Mouse (Mus musculus): ENCODE measurements at regions not wholly inside any gene's neighbourhood (a gene's known extent, or its start where the extent isn't known, plus 50 kb on each side); places are given as distances from the start of the nearest gene placed in this dataset.

DNA sequence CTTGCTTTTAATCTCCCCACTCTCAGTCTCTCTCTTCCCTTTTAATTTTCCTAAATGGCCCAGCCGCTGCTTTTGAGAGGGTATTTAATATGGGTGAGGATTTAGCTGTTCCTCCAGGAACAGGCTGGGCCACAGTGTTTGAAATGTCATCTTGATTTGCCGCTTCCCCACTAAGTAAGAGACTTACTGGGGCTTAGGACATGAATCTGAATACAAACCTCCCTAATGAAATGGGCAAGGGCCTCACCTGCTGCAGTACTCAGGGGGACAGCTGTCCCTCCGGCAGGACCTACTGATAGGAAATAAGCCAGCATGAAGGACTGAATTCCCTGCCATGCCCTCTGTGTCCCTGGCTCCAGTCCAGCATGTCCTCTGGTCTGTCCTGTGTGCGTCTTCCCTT lies 50.6 kb upstream of the Prr23a1 start:
- ATAC-seq (ENCODE audit: low read depth), result no peak
- Histone ChIP-seq H3K4me3 (ENCODE audit: low read length) (no peak overlapping the region), H3K27me3 (ENCODE audit: control insufficient read depth, insufficient read depth, low read depth, low read length) (no peaks in the 10 kb centered on the region), H3K4me2 (ENCODE audit: low read depth, low read length) (no peak overlapping the region), H3K27ac (ENCODE audit: low read length) (no peak overlapping the region), H3K4me1 (replicated peaks; ENCODE audit: control insufficient read depth, insufficient read depth, low read length) (no peaks in the 10 kb centered on the region), H3K9ac (ENCODE audit: low read length) (no peak overlapping the region), H3K36me3 (ENCODE audit: control insufficient read depth, insufficient read depth, low read length) (no peaks in the 10 kb centered on the region), H3K9me3 (ENCODE audit: control insufficient read depth, low read length) (no peaks in the 10 kb centered on the region)
- WGBS, result 56% methylated on average over 4 of the region's 4 CpGs

DNA sequence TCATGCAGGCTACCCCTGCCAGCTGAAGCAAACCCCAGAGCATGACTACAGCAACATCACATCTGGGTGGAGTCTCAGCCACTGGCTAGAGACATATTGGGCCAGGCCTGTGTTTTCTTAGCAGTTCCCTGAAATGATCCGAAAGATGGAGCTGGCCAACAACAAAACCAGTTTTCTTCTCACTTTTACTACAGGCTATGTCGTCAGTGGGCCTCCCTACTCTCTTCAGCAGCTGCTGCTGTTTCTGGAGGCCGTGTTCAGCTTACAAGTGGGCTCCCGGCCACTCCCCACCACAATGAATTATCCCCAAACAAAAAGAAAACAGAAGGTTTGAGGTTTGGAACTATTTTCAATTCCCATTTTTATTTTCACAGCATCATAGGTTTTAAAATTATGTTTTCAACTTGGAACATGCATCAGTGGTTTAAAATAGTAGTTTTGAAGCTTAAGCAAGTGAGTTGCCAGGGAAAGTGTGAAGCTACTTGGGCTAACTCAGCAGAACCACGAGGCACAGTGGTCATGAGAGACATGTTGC lies 68.6 kb upstream of the Prr23a1 start:
- no peak overlapping the region for H3K4me2 ChIP-seq (ENCODE audit: low read depth, low read length)
- no peak overlapping the region for H3K9ac ChIP-seq (ENCODE audit: low read length)
- no peaks in the 10 kb centered on the region for H3K4me1 ChIP-seq (replicated peaks; ENCODE audit: control insufficient read depth, insufficient read depth, low read length)
- WGBS, result 66% methylated on average over 5 of the region's 5 CpGs
- ATAC-seq (ENCODE audit: low read depth), result no peak
- no peaks in the 10 kb centered on the region for H3K27me3 ChIP-seq (ENCODE audit: control insufficient read depth, insufficient read depth, low read depth, low read length)
- no peaks in the 10 kb centered on the region for H3K9me3 ChIP-seq (ENCODE audit: control insufficient read depth, low read length)
- no peak overlapping the region for H3K27ac ChIP-seq (ENCODE audit: low read length)
- H3K4me3 ChIP-seq (ENCODE audit: low read length), result no peak overlapping the region
- H3K36me3 ChIP-seq (ENCODE audit: control insufficient read depth, insufficient read depth, low read length), result no peaks in the 10 kb centered on the region

DNA sequence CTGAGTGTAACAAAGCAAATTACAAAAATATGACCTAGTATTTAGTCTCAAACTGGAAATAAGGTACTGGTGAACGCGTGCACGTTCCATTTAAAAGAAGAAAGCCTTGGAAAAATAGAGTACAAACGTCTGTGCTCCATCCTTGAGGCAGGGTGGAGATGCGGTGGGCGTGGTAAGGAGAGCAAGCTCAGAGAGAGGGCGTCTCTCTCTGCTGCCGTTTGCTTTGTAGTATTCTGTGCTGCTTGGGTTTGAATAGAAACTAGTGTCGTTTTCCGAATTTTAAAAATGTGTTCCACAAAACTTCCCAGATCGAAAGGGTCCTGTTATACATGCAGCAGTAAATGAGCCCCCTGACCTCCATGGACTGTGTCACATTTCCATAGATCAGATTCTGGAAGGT lies 69.1 kb upstream of the Prr23a1 start:
- no peak for ATAC-seq (ENCODE audit: low read depth)
- Histone ChIP-seq H3K4me1 (replicated peaks; ENCODE audit: control insufficient read depth, insufficient read depth, low read length) (no peaks in the 10 kb centered on the region), H3K4me2 (ENCODE audit: low read depth, low read length) (no peak overlapping the region), H3K27me3 (ENCODE audit: control insufficient read depth, insufficient read depth, low read depth, low read length) (no peaks in the 10 kb centered on the region), H3K27ac (ENCODE audit: low read length) (no peak overlapping the region), H3K36me3 (ENCODE audit: control insufficient read depth, insufficient read depth, low read length) (no peaks in the 10 kb centered on the region), H3K9ac (ENCODE audit: low read length) (no peak overlapping the region), H3K4me3 (ENCODE audit: low read length) (no peak overlapping the region), H3K9me3 (ENCODE audit: control insufficient read depth, low read length) (no peaks in the 10 kb centered on the region)
- WGBS, result 77% methylated on average over 11 of the region's 11 CpGs

DNA sequence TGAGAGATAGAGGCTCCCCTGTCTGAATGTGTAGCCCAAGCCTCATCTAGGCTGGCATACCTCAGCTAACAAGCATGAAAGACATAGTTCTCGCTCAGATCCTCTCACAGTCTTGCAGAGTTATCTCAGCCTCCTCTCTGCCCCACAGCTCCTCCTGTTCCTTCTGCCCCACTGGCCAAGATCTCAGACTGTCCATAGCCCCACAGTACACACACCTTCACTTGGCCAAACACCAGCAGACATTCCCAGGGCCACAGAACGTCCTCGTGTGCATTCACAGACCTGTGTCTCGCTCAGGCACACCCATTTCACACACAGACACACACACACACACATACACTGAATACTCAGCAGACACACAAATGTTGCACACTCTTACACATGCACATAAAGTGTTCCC lies 87.5 kb upstream of the Prr23a1 start:
- WGBS, result 73% methylated on average over 4 of the region's 4 CpGs

DNA sequence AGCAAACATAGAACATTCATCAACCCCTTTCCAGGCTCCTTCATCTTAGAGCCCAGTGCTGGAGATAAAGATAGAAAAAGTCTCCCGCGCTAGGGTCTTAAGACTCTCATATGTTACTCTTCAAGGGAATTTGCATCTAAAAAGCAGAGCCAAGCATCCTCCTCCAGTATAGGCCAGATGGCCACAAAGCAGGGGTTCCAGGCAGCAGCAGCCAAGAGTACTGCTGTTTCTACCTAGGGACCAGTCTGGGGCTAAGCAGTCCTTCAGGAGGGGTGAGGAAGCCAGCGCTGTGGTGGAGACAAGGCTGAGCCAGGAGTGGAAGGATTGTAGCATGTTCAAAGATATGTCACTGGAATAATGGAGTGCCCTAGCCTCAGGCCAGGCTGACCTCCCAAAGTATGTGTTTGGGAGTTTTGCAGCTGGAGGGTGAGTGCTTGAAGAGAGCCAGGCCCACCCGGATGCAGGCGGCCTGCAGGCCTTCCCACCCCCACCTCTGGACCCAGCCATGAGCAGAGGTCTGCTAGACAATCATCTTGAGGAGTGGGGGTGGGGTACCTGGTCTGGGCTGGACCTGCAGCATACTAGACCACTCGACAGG lies 88.8 kb upstream of the Prr23a1 start:
- no peaks in the 10 kb centered on the region for H3K36me3 ChIP-seq (ENCODE audit: control insufficient read depth, insufficient read depth, low read length)
- H3K4me3 ChIP-seq (ENCODE audit: low read length), result no peak overlapping the region
- H3K27ac ChIP-seq (ENCODE audit: low read length), result no peak overlapping the region
- H3K4me2 ChIP-seq (ENCODE audit: low read depth, low read length), result no peak overlapping the region
- no peak overlapping the region for H3K9ac ChIP-seq (ENCODE audit: low read length)
- no peaks in the 10 kb centered on the region for H3K4me1 ChIP-seq (replicated peaks; ENCODE audit: control insufficient read depth, insufficient read depth, low read length)
- peak; percentile 64 for ATAC-seq (ENCODE audit: low read depth)
- H3K27me3 ChIP-seq (ENCODE audit: control insufficient read depth, insufficient read depth, low read depth, low read length), result no peaks in the 10 kb centered on the region
- H3K9me3 ChIP-seq (ENCODE audit: control insufficient read depth, low read length), result no peaks in the 10 kb centered on the region
- WGBS, result 56% methylated on average over 6 of the region's 6 CpGs

More for the DNA sequence above, 87.5 kb upstream of the Prr23a1 start:
- no peaks in the 10 kb centered on the region for H3K27me3 ChIP-seq (ENCODE audit: control insufficient read depth, insufficient read depth, low read depth, low read length)
- H3K27ac ChIP-seq (ENCODE audit: low read length), result no peak overlapping the region
- no peak for ATAC-seq (ENCODE audit: low read depth)
- no peaks in the 10 kb centered on the region for H3K4me1 ChIP-seq (replicated peaks; ENCODE audit: control insufficient read depth, insufficient read depth, low read length)
- no peak overlapping the region for H3K4me3 ChIP-seq (ENCODE audit: low read length)
- no peak overlapping the region for H3K4me2 ChIP-seq (ENCODE audit: low read depth, low read length)
- no peaks in the 10 kb centered on the region for H3K36me3 ChIP-seq (ENCODE audit: control insufficient read depth, insufficient read depth, low read length)
- H3K9ac ChIP-seq (ENCODE audit: low read length), result no peak overlapping the region
- no peaks in the 10 kb centered on the region for H3K9me3 ChIP-seq (ENCODE audit: control insufficient read depth, low read length)

DNA sequence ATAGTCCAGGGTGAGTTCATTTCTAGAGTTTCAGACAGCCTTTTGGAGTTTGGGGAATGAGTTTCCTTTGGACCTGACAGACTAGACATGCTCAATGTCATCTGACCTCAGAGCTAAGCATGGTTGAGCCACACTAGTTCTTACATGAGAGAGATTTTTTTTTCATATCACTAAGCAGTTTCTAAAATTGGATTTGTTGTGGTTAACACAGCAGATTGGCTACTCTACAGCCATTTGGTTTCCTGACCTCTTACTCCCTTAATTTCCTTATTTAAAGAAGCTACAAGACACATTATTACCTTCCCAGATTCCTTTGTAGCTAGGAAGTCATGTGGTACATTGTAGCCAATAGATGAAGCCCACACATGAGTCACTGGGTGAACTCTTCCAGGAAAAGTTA lies 98.5 kb upstream of the Prr23a1 start:
- H3K4me2 ChIP-seq (ENCODE audit: low read depth, low read length), result no peak overlapping the region
- H3K4me3 ChIP-seq (ENCODE audit: low read length), result no peak overlapping the region
- no peak for ATAC-seq (ENCODE audit: low read depth)
- no peak overlapping the region for H3K27ac ChIP-seq (ENCODE audit: low read length)
- no peaks in the 10 kb centered on the region for H3K36me3 ChIP-seq (ENCODE audit: control insufficient read depth, insufficient read depth, low read length)
- no peaks in the 10 kb centered on the region for H3K9me3 ChIP-seq (ENCODE audit: control insufficient read depth, low read length)
- H3K9ac ChIP-seq (ENCODE audit: low read length), result no peak overlapping the region
- H3K4me1 ChIP-seq (replicated peaks; ENCODE audit: control insufficient read depth, insufficient read depth, low read length), result no peaks in the 10 kb centered on the region
- H3K27me3 ChIP-seq (ENCODE audit: control insufficient read depth, insufficient read depth, low read depth, low read length), result no peaks in the 10 kb centered on the region

DNA sequence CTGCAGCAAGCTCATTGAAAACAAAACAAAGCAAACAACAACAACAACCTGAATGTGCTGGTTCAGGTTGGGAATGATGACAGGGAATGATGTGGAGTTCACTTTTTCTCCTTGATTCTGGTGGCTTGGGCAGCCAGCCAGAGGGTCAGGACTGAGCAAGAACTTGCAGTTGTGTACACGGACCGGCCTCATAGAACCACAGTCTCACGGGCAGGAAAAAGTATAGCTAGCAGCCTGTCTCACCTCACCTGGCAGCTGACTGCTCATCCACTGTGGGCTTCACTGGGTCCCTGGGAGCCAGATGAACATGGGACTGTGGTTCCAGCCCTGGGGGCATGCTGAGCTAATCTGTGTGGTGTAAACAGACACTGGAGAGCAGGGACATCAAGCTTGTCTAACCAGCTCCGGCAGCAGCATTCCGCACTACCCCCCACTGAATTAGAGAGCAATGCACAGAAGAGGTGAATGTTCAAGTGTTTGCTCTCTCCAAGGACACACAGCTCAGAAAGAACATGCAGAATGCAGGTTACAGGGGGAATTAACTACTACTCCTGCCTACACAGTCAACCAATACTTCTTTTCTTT lies 114.9 kb upstream of the Prr23a1 start:
- WGBS, result 23% methylated on average over 5 of the region's 5 CpGs
- ATAC-seq (ENCODE audit: low read depth), result peak; percentile 94
- Histone ChIP-seq H3K27me3 (ENCODE audit: control insufficient read depth, insufficient read depth, low read depth, low read length) (no peaks in the 10 kb centered on the region), H3K27ac (ENCODE audit: low read length) (peak overlapping the region; percentile 87), H3K4me1 (replicated peaks; ENCODE audit: control insufficient read depth, insufficient read depth, low read length) (peaks cover 5% of the 10 kb centered on the region; the same call in 1 of the 2 replicates), H3K9me3 (ENCODE audit: control insufficient read depth, low read length) (no peaks in the 10 kb centered on the region), H3K4me2 (ENCODE audit: low read depth, low read length) (peak overlapping the region; percentile 40), H3K4me3 (ENCODE audit: low read length) (no peak overlapping the region), H3K36me3 (ENCODE audit: control insufficient read depth, insufficient read depth, low read length) (no peaks in the 10 kb centered on the region), H3K9ac (ENCODE audit: low read length) (no peak overlapping the region)

DNA sequence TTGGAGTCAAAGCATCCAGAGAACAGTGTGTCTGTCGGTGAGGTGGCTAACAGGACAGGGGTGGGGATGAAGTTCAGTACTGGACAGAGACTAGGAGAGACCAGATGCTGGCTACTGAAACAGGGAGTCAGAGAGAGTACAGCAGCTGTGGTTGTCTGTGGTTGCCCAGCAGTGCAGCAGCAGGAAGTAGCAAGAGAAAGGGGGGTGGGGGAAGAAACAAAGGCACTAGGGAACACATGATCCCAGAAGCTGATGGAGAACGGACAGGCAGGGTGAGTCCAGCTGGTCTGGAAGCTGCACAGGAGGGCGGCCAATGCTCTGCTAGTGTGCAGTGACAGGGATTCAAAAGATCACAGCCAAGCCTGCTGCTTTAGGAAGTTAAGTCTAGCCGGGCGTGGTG lies 115.7 kb upstream of the Prr23a1 start:
- no peaks in the 10 kb centered on the region for H3K36me3 ChIP-seq (ENCODE audit: control insufficient read depth, insufficient read depth, low read length)
- ATAC-seq (ENCODE audit: low read depth), result peak; percentile 24; the same call in 1 of the 2 replicates

DNA sequence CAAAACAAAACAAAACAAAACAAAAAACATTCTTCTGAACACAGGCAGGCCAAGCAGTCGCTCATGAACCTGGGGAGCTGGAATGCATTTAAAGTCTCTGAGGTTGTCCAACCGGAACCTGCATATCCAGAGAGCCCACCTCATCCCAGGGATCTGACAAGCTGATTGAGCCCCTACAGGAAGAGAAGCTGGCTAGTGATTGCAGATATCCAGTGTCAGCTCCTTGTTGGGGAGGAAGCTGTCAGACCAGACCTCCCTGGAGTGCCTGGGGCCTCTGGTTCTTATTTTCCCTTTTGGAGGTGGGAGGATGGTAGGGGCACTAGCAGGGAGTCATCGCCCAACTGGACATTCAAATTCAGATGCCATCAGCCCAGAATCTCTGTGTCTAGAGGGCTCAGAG lies 119.4 kb upstream of the Prr23a1 start:
- no peaks in the 10 kb centered on the region for H3K36me3 ChIP-seq (ENCODE audit: control insufficient read depth, insufficient read depth, low read length)

More for the DNA sequence above, 115.7 kb upstream of the Prr23a1 start:
- Histone ChIP-seq H3K9me3 (ENCODE audit: control insufficient read depth, low read length) (no peaks in the 10 kb centered on the region), H3K9ac (ENCODE audit: low read length) (no peak overlapping the region), H3K4me1 (replicated peaks; ENCODE audit: control insufficient read depth, insufficient read depth, low read length) (peaks cover 5% of the 10 kb centered on the region; the same call in 1 of the 2 replicates), H3K4me2 (ENCODE audit: low read depth, low read length) (no peak overlapping the region), H3K27me3 (ENCODE audit: control insufficient read depth, insufficient read depth, low read depth, low read length) (no peaks in the 10 kb centered on the region), H3K4me3 (ENCODE audit: low read length) (no peak overlapping the region), H3K27ac (ENCODE audit: low read length) (no peak overlapping the region; the same call in 1 of the 2 replicates)
- 29% methylated on average over 5 of the region's 5 CpGs for WGBS

More for the DNA sequence above, 119.4 kb upstream of the Prr23a1 start:
- no peak overlapping the region for H3K4me2 ChIP-seq (ENCODE audit: low read depth, low read length)
- no peak overlapping the region for H3K4me3 ChIP-seq (ENCODE audit: low read length)
- ATAC-seq (ENCODE audit: low read depth), result no peak
- H3K27ac ChIP-seq (ENCODE audit: low read length), result no peak overlapping the region
- H3K4me1 ChIP-seq (replicated peaks; ENCODE audit: control insufficient read depth, insufficient read depth, low read length), result no peaks in the 10 kb centered on the region; the same call in 1 of the 2 replicates
- 69% methylated on average over 3 of the region's 3 CpGs for WGBS
- no peaks in the 10 kb centered on the region for H3K9me3 ChIP-seq (ENCODE audit: control insufficient read depth, low read length)
- H3K9ac ChIP-seq (ENCODE audit: low read length), result no peak overlapping the region
- no peaks in the 10 kb centered on the region for H3K27me3 ChIP-seq (ENCODE audit: control insufficient read depth, insufficient read depth, low read depth, low read length)

All from lung, embryonic 16.5 days (tissue).